Mouse (Mus musculus): ENCODE results near the gene Tmem110. TPM values are rescaled to one million over a fixed set of nuclear protein-coding genes. Genes with fewer than 3 reads are reported as not detected.
A peak's percentile ranks its signal among the peaks of the same experiment; 100 is the strongest.

The Tmem110 gene
- total and polyA plus RNA-seq, 2 experiments = 3.7 to 8.2 TPM

DNA sequence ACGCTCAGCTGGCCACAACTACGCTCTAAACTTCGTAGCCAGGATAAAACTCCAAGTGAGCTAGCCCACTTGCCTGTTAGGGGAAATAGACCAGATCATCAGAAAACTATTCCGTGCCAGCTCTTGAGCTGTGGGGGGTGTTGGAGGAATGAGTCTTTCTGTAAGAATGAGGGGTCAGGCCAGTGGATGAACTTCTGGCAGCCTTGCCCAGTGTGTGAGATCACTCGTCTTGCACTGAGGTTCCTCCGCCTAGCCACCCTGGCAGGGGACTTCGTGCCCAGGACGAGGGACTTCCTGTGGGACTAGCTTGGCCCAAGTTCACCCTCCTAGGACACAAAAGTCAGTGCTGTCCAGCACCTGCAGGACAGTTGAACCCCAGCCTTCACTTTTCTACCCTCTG, 78.9 kb downstream of the Tmem110 start:
- peaks cover 15% of the 10 kb centered on the region for H3K4me1 ChIP-seq (ENCODE audit: control insufficient read depth, insufficient read depth, low read length)
- 45% methylated on average over 8 of the region's 8 CpGs for WGBS
- H3K79me2 ChIP-seq (ENCODE audit: control insufficient read depth, insufficient read depth, low read length) = no peaks in the 10 kb centered on the region
- H3K27me3 ChIP-seq (ENCODE audit: control insufficient read depth, insufficient read depth, low read length) = no peaks in the 10 kb centered on the region
- peaks cover 29% of the 10 kb centered on the region for H3K36me3 ChIP-seq (ENCODE audit: control insufficient read depth, insufficient read depth, low read length)
- TF ChIP-seq POLR2A (IDR thresholded peaks at IDR 0.05; ENCODE audit: extremely low read depth, insufficient read depth, low read length) = no peak
- TF ChIP-seq CTCF (IDR thresholded peaks at IDR 0.05; ENCODE audit: low read depth, low read length) = no peak
- H3K4me3 ChIP-seq (ENCODE audit: insufficient read depth, low read depth, low read length) = no peak overlapping the region
- H3K27ac ChIP-seq (replicated peaks; ENCODE audit: insufficient read depth, low read depth, low read length) = peak overlapping the region; percentile 2; the same call in 1 of the 2 replicates
- H3K9ac ChIP-seq (ENCODE audit: low read depth, low read length) = no peak overlapping the region
- no peak for DNase-seq (ENCODE audit: extremely low read depth, low read depth, low spot score)

DNA sequence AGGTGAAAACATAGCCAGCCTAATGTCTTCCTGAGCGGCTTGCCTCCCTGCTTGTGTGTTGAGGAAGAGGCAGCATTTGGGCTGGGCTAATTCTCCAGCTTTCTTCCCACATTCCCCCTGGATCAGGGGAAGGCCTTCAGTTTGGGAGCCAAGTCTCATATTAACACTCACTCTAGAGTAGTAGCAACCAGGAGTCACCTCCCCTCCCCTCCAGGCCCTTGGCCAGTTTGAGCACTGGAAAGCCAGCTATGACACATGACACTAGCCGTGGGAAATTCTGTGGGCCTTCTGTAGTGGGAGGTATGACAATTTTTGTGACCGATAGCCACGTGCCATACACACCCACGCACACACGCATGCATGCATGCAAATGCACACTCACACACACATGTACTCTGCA, 80.6 kb downstream of the Tmem110 start:
- 81% methylated on average over 6 of the region's 6 CpGs for WGBS
- no peaks in the 10 kb centered on the region for H3K27me3 ChIP-seq (ENCODE audit: control insufficient read depth, insufficient read depth, low read length)

DNA sequence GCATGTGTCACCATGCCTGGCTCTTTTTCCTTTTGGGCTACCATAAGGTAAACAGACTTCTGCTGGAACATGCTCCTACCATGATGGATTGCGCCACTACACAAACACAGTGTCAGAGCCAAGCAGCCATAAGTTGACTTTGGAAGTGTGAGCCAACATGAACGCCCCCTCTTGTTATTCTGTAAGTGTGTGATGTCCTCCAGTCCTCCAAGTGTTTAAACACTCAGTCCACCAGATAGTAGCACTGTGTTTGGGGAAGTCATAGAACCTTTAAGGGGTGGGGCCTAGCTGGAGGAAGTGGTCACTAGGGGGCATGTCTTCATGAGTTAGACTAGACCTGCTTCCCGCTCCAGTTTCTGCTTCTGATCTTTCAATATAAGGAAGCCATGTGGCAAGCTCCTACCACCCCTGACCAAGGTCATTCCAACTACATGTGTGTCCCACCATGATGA, 82.5 kb downstream of the Tmem110 start:
- Histone ChIP-seq H3K9ac (ENCODE audit: low read depth, low read length) (no peak overlapping the region), H3K4me3 (ENCODE audit: insufficient read depth, low read depth, low read length) (no peak overlapping the region), H3K4me1 (ENCODE audit: control insufficient read depth, insufficient read depth, low read length) (peaks cover 15% of the 10 kb centered on the region), H3K36me3 (ENCODE audit: control insufficient read depth, insufficient read depth, low read length) (peaks cover 27% of the 10 kb centered on the region), H3K27me3 (ENCODE audit: control insufficient read depth, insufficient read depth, low read length) (no peaks in the 10 kb centered on the region), H3K79me2 (ENCODE audit: control insufficient read depth, insufficient read depth, low read length) (no peaks in the 10 kb centered on the region), H3K27ac (replicated peaks; ENCODE audit: insufficient read depth, low read depth, low read length) (peak overlapping the region; percentile 29)
- DNase-seq (ENCODE audit: extremely low read depth, low read depth, low spot score) = peak; percentile 93
- 14% methylated on average over 3 of the region's 3 CpGs for WGBS
- TF ChIP-seq CTCF (IDR thresholded peaks at IDR 0.05; ENCODE audit: low read depth, low read length) = no peak
- TF ChIP-seq POLR2A (IDR thresholded peaks at IDR 0.05; ENCODE audit: extremely low read depth, insufficient read depth, low read length) = no peak

More for the DNA sequence above, 80.6 kb downstream of the Tmem110 start:
- Histone ChIP-seq H3K4me1 (ENCODE audit: control insufficient read depth, insufficient read depth, low read length) (peaks cover 15% of the 10 kb centered on the region), H3K36me3 (ENCODE audit: control insufficient read depth, insufficient read depth, low read length) (peaks cover 21% of the 10 kb centered on the region), H3K79me2 (ENCODE audit: control insufficient read depth, insufficient read depth, low read length) (no peaks in the 10 kb centered on the region), H3K9ac (ENCODE audit: low read depth, low read length) (no peak overlapping the region), H3K4me3 (ENCODE audit: insufficient read depth, low read depth, low read length) (no peak overlapping the region), H3K27ac (replicated peaks; ENCODE audit: insufficient read depth, low read depth, low read length) (no peak overlapping the region)
- DNase-seq (ENCODE audit: extremely low read depth, low read depth, low spot score) = no peak
- TF ChIP-seq CTCF (IDR thresholded peaks at IDR 0.05; ENCODE audit: low read depth, low read length) = no peak
- TF ChIP-seq POLR2A (IDR thresholded peaks at IDR 0.05; ENCODE audit: extremely low read depth, insufficient read depth, low read length) = no peak

DNA sequence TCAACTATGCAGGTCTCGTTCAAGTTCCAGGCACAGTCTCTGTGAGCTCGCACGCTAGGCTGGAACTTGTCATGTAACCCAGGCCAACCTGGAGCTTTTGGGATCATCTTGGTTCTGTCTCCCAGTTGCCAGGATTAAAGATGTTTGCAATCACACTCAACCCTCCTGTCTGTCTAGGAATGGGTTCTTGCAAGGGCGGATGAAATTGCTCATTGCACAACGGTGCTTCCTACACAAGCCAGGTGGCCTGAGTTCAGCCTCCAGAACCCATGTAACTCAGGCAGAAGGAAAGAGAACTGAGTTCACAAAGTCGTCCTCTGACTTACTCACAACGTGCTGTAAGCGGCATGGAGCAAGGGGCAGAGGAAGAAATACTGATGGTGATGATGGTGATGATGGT, 85.8 kb downstream of the Tmem110 start:
- no peak for TF ChIP-seq POLR2A (IDR thresholded peaks at IDR 0.05; ENCODE audit: extremely low read depth, insufficient read depth, low read length)
- TF ChIP-seq CTCF (IDR thresholded peaks at IDR 0.05; ENCODE audit: low read depth, low read length) = no peak
- no peaks in the 10 kb centered on the region for H3K27me3 ChIP-seq (ENCODE audit: control insufficient read depth, insufficient read depth, low read length)
- H3K4me3 ChIP-seq (ENCODE audit: insufficient read depth, low read depth, low read length) = no peak overlapping the region
- H3K36me3 ChIP-seq (ENCODE audit: control insufficient read depth, insufficient read depth, low read length) = peaks cover 58% of the 10 kb centered on the region
- no peak overlapping the region for H3K9ac ChIP-seq (ENCODE audit: low read depth, low read length)
- peaks cover 20% of the 10 kb centered on the region for H3K4me1 ChIP-seq (ENCODE audit: control insufficient read depth, insufficient read depth, low read length)
- WGBS = 69% methylated on average over 8 of the region's 8 CpGs
- no peaks in the 10 kb centered on the region for H3K79me2 ChIP-seq (ENCODE audit: control insufficient read depth, insufficient read depth, low read length)
- no peak overlapping the region for H3K27ac ChIP-seq (replicated peaks; ENCODE audit: insufficient read depth, low read depth, low read length)
- no peak for DNase-seq (ENCODE audit: extremely low read depth, low read depth, low spot score)

DNA sequence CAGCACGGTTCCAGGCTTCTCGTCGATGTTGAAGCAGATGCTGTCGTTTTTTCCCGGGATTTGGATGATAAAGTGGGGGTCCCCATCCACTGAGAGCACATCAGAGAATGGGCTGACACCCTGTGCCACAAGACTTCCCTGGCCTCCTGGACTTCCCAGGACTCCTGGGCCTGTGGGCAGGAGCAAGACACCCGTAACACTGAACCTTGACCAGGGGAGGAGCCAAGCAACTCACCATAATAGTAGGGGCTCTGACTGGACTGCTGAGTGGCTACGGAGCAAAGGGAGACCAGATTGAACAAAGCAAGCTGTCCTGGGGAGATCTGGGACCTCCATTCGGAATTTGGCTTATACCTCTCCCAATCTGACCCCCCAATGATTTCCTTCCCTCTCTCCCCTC, 87.3 kb downstream of the Tmem110 start:
- H3K79me2 ChIP-seq (ENCODE audit: control insufficient read depth, insufficient read depth, low read length) = no peaks in the 10 kb centered on the region

DNA sequence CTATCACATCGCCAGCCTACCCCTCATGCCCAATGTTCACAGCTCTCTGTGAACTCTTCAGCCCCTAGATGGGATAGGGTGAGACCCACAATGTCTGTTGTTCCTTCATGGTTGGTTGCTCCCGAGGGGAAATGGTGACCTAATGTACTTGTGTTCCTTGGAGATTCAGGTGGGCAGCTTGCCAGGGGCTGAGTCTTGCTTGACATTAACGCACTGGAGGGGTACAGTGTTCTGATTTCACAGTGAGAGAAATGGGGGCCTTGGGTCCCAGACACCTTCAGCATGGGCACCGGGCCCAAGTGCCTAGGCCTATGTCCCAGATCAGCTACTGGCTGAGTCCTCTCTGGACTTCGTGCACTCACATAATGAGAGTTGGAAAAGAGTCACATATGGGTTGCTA, 88.0 kb downstream of the Tmem110 start:
- WGBS = 57% methylated on average over 5 of the region's 5 CpGs
- Histone ChIP-seq H3K9ac (ENCODE audit: low read depth, low read length) (no peak overlapping the region), H3K27ac (replicated peaks; ENCODE audit: insufficient read depth, low read depth, low read length) (peak overlapping the region; percentile 1; the same call in 1 of the 2 replicates), H3K79me2 (ENCODE audit: control insufficient read depth, insufficient read depth, low read length) (no peaks in the 10 kb centered on the region), H3K4me3 (ENCODE audit: insufficient read depth, low read depth, low read length) (no peak overlapping the region), H3K36me3 (ENCODE audit: control insufficient read depth, insufficient read depth, low read length) (peaks cover 81% of the 10 kb centered on the region), H3K4me1 (ENCODE audit: control insufficient read depth, insufficient read depth, low read length) (peaks cover 18% of the 10 kb centered on the region; the same call in 1 of the 2 replicates), H3K27me3 (ENCODE audit: control insufficient read depth, insufficient read depth, low read length) (no peaks in the 10 kb centered on the region)
- DNase-seq (ENCODE audit: extremely low read depth, low read depth, low spot score) = no peak
- TF ChIP-seq CTCF (IDR thresholded peaks at IDR 0.05; ENCODE audit: low read depth, low read length) = no peak
- TF ChIP-seq POLR2A (IDR thresholded peaks at IDR 0.05; ENCODE audit: extremely low read depth, insufficient read depth, low read length) = no peak

More for the DNA sequence above, 87.3 kb downstream of the Tmem110 start:
- H3K27me3 ChIP-seq (ENCODE audit: control insufficient read depth, insufficient read depth, low read length) = no peaks in the 10 kb centered on the region
- H3K4me1 ChIP-seq (ENCODE audit: control insufficient read depth, insufficient read depth, low read length) = peaks cover 19% of the 10 kb centered on the region; the same call in 1 of the 2 replicates
- H3K9ac ChIP-seq (ENCODE audit: low read depth, low read length) = no peak overlapping the region
- H3K4me3 ChIP-seq (ENCODE audit: insufficient read depth, low read depth, low read length) = no peak overlapping the region
- 0 out of 2 replicates have a peak overlapping the region, but pooled peaks have one; percentile 1 for H3K27ac ChIP-seq (replicated peaks; ENCODE audit: insufficient read depth, low read depth, low read length)
- DNase-seq (ENCODE audit: extremely low read depth, low read depth, low spot score) = no peak
- TF ChIP-seq CTCF (IDR thresholded peaks at IDR 0.05; ENCODE audit: low read depth, low read length) = no peak
- H3K36me3 ChIP-seq (ENCODE audit: control insufficient read depth, insufficient read depth, low read length) = peaks cover 73% of the 10 kb centered on the region
- 70% methylated on average over 8 of the region's 8 CpGs for WGBS

Data from liver, adult 2 months (tissue).